Mouse (Mus musculus) retina, embryonic 14.5 days (tissue): ENCODE measurements around the gene Osbpl11.
"Not testable (repeated sequence)": the region's sequence is repeated elsewhere in the genome, so short reads cannot be mapped to it uniquely, and the experiment has no call there.

Experiments used
- DNase-seq: peaks from one replicate; pipeline ENCODE4 v3.0.0-alpha.2; 2015; ENCODE audit warnings: low spot score

The Osbpl11 gene

GRCm38 (mm10) chr16:33178278-33179074 lies 6.4 kb upstream of the Osbpl11 start:
- DNase-seq: no peak

- DNase-seq: not testable (repeated sequence)
Measured at GRCm38 (mm10) chr16:33179222-33179621, 5.6 kb upstream of the Osbpl11 start.

- no peak for DNase-seq
Measured at GRCm38 (mm10) chr16:33179911-33180310, 5.0 kb upstream of the Osbpl11 start.

- no peak for DNase-seq
Measured at GRCm38 (mm10) chr16:33180793-33181192, 4.1 kb upstream of the Osbpl11 start.

GRCm38 (mm10) chr16:33185261-33186046 lies 583 bp downstream of the Osbpl11 start:
- peak; percentile 61 for DNase-seq

GRCm38 (mm10) chr16:33186134-33186533 lies 1.3 kb downstream of the Osbpl11 start:
- DNase-seq: no peak

GRCm38 (mm10) chr16:33188076-33188475 lies 3.2 kb downstream of the Osbpl11 start:
- DNase-seq: no peak

GRCm38 (mm10) chr16:33191671-33192091 lies 6.8 kb downstream of the Osbpl11 start:
- DNase-seq: no peak

GRCm38 (mm10) chr16:33192280-33192679 lies 7.4 kb downstream of the Osbpl11 start:
- DNase-seq: no peak

- DNase-seq: peak; percentile 68
Measured at GRCm38 (mm10) chr16:33193649-33194048, 8.8 kb downstream of the Osbpl11 start.

- peak; percentile 45 for DNase-seq
Measured at GRCm38 (mm10) chr16:33195686-33196313, 10.9 kb downstream of the Osbpl11 start.

- DNase-seq: no peak
Measured at GRCm38 (mm10) chr16:33196578-33196977, 11.7 kb downstream of the Osbpl11 start.

GRCm38 (mm10) chr16:33200589-33200988 lies 15.7 kb downstream of the Osbpl11 start:
- DNase-seq: no peak

- DNase-seq: no peak
Measured at GRCm38 (mm10) chr16:33210812-33211211, 25.9 kb downstream of the Osbpl11 start.

- DNase-seq: no peak
Measured at GRCm38 (mm10) chr16:33216313-33217003, 31.6 kb downstream of the Osbpl11 start.

GRCm38 (mm10) chr16:33217553-33218085 lies 32.7 kb downstream of the Osbpl11 start:
- DNase-seq: not testable (repeated sequence)

GRCm38 (mm10) chr16:33222482-33222881 lies 37.6 kb downstream of the Osbpl11 start:
- no peak for DNase-seq

- DNase-seq: no peak
Measured at GRCm38 (mm10) chr16:33224381-33224780, 39.5 kb downstream of the Osbpl11 start.

GRCm38 (mm10) chr16:33234128-33234527 lies 49.3 kb downstream of the Osbpl11 start:
- peak; percentile 5 for DNase-seq

- DNase-seq: no peak
Measured at GRCm38 (mm10) chr16:33236151-33236550, 51.3 kb downstream of the Osbpl11 start.

GRCm38 (mm10) chr16:33239305-33239704 lies 54.4 kb downstream of the Osbpl11 start:
- DNase-seq: no peak

GRCm38 (mm10) chr16:33242046-33242445 lies 57.2 kb downstream of the Osbpl11 start:
- DNase-seq: no peak
